Mouse (Mus musculus) CH12.LX (cell line): ENCODE data around the gene Meaf6.

ENCODE experiments used
- KAT2A ChIP-seq: IDR thresholded peaks from 2 replicates; pipeline ENCODE4 v1.6.1; 2012; ENCODE audit warnings: low read length, improper control_type of control experiment, inconsistent platforms; ENCODE audit not compliant: insufficient replicate concordance
- MEF2A ChIP-seq: IDR thresholded peaks from 2 replicates; pipeline ENCODE4 v1.6.1; 2014; ENCODE audit warnings: low read depth, mild to moderate bottlenecking, inconsistent platforms, low read length, improper control_type of control experiment, borderline replicate concordance
- NELFE ChIP-seq: IDR thresholded peaks from 2 replicates; pipeline ENCODE4 v1.6.1; 2011; ENCODE audit warnings: low read depth, low read length, improper control_type of control experiment
- NRF1 ChIP-seq: IDR thresholded peaks from 2 replicates; pipeline ENCODE4 v1.6.1; 2014; ENCODE audit warnings: low read depth, mild to moderate bottlenecking, inconsistent platforms, low read length, improper control_type of control experiment, moderate library complexity
- SMC3 ChIP-seq: IDR thresholded peaks from 2 replicates; pipeline ENCODE4 v1.6.1; 2011; ENCODE audit warnings: low read depth, low read length, improper control_type of control experiment
- USF1 ChIP-seq: IDR thresholded peaks from 2 replicates; pipeline ENCODE4 v1.6.1; 2014; ENCODE audit warnings: low read depth, mild to moderate bottlenecking, inconsistent platforms, low read length, improper control_type of control experiment

DNA sequence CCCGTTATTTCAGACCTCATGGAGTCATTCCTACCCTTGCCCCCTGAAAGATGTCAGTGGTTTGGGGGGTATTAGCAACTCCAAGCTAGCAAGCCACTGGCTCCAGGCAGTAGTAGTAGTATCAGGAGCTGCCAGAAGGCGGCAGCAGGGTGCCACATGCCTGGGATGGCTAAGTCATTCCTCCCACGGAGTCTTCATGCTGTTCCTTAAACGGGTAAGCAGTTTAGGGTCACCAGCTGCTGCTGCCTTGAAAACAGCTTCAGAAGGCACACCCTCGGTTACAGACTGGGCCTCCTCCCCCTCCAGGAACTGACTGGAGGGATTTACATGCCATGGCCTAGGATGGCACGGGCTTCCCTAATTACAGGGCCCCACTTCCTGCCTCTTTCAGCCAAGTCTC lies 29.7 kb downstream of the Meaf6 start:
- peak; percentile 51 for TF ChIP-seq NELFE
- TF ChIP-seq KAT2A: no peak
- peak; percentile 85 for TF ChIP-seq SMC3
- 0 out of 2 replicates have a peak, but pooled peaks have one; percentile 10 for TF ChIP-seq NRF1
- TF ChIP-seq MEF2A: 0 out of 2 replicates have a peak, but pooled peaks have one; percentile 61
- no peak for TF ChIP-seq USF1
